11 mouse cellular contexts compared by ENCODE assay signal in the genomic region with DNA sequence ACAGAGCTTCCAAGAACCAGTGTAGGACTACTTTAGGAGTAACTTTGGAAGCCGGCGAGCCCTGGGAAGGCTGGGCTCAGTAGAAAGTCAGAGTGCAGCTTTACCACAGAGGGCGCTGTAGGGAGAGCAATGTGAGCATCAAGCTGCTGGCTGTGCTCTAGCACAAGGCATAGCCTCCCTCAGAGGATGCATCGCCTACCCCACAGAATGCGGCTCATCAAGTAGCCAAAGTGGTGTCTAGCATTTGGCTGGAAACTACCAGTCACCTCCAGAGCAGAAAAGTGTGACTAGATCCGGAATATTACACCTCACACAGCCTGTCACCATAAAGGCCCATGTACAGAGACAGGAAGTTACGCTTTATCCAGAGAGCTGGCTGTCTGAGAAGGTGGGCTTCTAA. TPM values are rescaled to one million over a fixed set of nuclear protein-coding genes. Genes with fewer than 3 reads are reported as not detected.
DNase-seq lines count a peak whose midpoint lies in the region; ATAC-seq and TF ChIP-seq lines count a peak whose summit lies in the region.
"Had no signal": no experiment of that assay in that cellular context is flagged by ENCODE, and none has a peak within 500 bp of the region (broad histone marks: within the 10 kb centered on the region; RNA-seq: fewer than 3 reads in every experiment).

No protein-coding gene starts in this region.

- H3K27ac ChIP-seq in spleen, adult 2 months (ENCODE audit: insufficient read depth, low read length), result peak overlapping the region; percentile 78

- no peak for TF ChIP-seq POLR2A in spleen, adult 2 months (IDR thresholded peaks at IDR 0.05; ENCODE audit: low read depth, low read length)

- peaks cover 10% of the 10 kb centered on the region for H3K4me1 ChIP-seq in spleen, adult 2 months (ENCODE audit: control insufficient read depth, insufficient read depth, insufficient read length)

- no peak overlapping the region for H3K4me3 ChIP-seq in spleen, adult 2 months (ENCODE audit: extremely low read depth, insufficient read depth, insufficient read length)

- peak; percentile 65 for ATAC-seq in megakaryocyte-erythroid progenitor cell, adult 5-6 weeks (replicated peaks; ENCODE audit: low FRiP score, low TSS enrichment, poor library complexity, severe bottlenecking)
- ATAC-seq: forebrain, embryonic 14.5 days had no signal

- DNase-seq in adrenal gland, postnatal 14 days, result peak; percentile 25
- no peak for DNase-seq in adrenal gland, adult 18-20 months (ENCODE audit: low spot score in 2 of 2)
- peak in 1 of 2 experiments; percentile 27 for DNase-seq in spleen, adult 2 months (ENCODE audit: low read depth in 1 of 2, low spot score in 2 of 2)
- no peak for DNase-seq in spleen, postnatal 14 days (ENCODE audit: low spot score in 2 of 2)
- DNase-seq in layer of hippocampus, postnatal 10 days (ENCODE audit: low spot score in 2 of 2), result no peak
- no peak for DNase-seq in yolk sac, embryonic 10.5 days (ENCODE audit: low spot score)
- no peak for DNase-seq in adrenal gland, postnatal 4 days (ENCODE audit: low spot score in 2 of 2)
- DNase-seq: heart, postnatal 4 days had no signal

- H3K27me3 ChIP-seq in spleen, adult 2 months (ENCODE audit: control insufficient read depth, insufficient read depth, low read length), result no peaks in the 10 kb centered on the region

- no peaks in the 10 kb centered on the region for H3K36me3 ChIP-seq in spleen, adult 2 months (ENCODE audit: control insufficient read depth, insufficient read depth, low read length)

- 85% methylated on average over 7 of the region's 7 CpGs for WGBS in spleen, adult 2 months

- peak; percentile 22; the same call in 1 of the 2 replicates for TF ChIP-seq CTCF in spleen, adult 2 months (IDR thresholded peaks at IDR 0.05; ENCODE audit: extremely low read depth, insufficient read depth, insufficient read length, insufficient replicate concordance)

RNA-seq across cellular contexts. Expression of a gene that starts 7.4 kb away (rescaled TPM):
- 8.3 and 10.6 TPM in 2 replicates for total RNA-seq in adrenal gland, postnatal 14 days (2021)
- total RNA-seq in adrenal gland, adult 18-20 months (2021), result 1 to 10 TPM; 6.4 to 8.4 TPM
- 210 and 232 TPM in 2 replicates for polyA plus RNA-seq in spleen, adult 2 months (2012; rRNA removed)
- 133 and 270 TPM in 2 replicates for total RNA-seq in megakaryocyte-erythroid progenitor cell, adult 5-6 weeks (2014; fragmentation: Nextera tagmentation)
- total RNA-seq in megakaryocyte-erythroid progenitor cell, adult 5-6 weeks (2017), result 78.8 and 149 TPM in 2 replicates
- total RNA-seq in layer of hippocampus, postnatal 10 days (2021), result 1 to 10 TPM; 1.0 to 1.7 TPM
- total RNA-seq in adrenal gland, postnatal 4 days (2021), result 10 to 100 TPM; 10.6 to 13.2 TPM
- polyA plus RNA-seq: forebrain, embryonic 14.5 days had no signal

RNA-seq across cellular contexts. Expression of a gene that starts 24.9 kb away (rescaled TPM):
- not detected in 2 replicates for total RNA-seq in adrenal gland, postnatal 14 days (2021)
- not detected for total RNA-seq in adrenal gland, adult 18-20 months (2021)
- 5.4 and 10.5 TPM in 2 replicates for polyA plus RNA-seq in spleen, adult 2 months (2012; rRNA removed)
- not detected in 2 replicates for total RNA-seq in megakaryocyte-erythroid progenitor cell, adult 5-6 weeks (2014; fragmentation: Nextera tagmentation)
- total RNA-seq in megakaryocyte-erythroid progenitor cell, adult 5-6 weeks (2017), result not detected in 2 replicates
- 10 to 100 TPM; 75.7 to 81.7 TPM for total RNA-seq in layer of hippocampus, postnatal 10 days (2021)
- total RNA-seq in adrenal gland, postnatal 4 days (2021), result 1 to 10 TPM in 1 of 2 experiments, under 1 TPM in 1; 0.96 to 2.2 TPM
- total RNA-seq: granulocyte monocyte progenitor cell, adult 5-6 weeks; heart, postnatal 4 days had no signal

RNA-seq across cellular contexts. Expression of a gene that starts 28.1 kb away (rescaled TPM):
- total RNA-seq in adrenal gland, postnatal 14 days (2021), result 27.9 and 30.2 TPM in 2 replicates
- 10 to 100 TPM; 28.3 to 31.9 TPM for total RNA-seq in adrenal gland, adult 18-20 months (2021)
- 58.0 and 69.5 TPM in 2 replicates for polyA plus RNA-seq in spleen, adult 2 months (2012; rRNA removed)
- total RNA-seq in megakaryocyte-erythroid progenitor cell, adult 5-6 weeks (2014; fragmentation: Nextera tagmentation), result 71.5 and 97.3 TPM in 2 replicates
- total RNA-seq in megakaryocyte-erythroid progenitor cell, adult 5-6 weeks (2017), result 34.6 and 35.9 TPM in 2 replicates
- total RNA-seq in layer of hippocampus, postnatal 10 days (2021), result 10 to 100 TPM; 26.9 to 31.9 TPM
- 10 to 100 TPM; 32.4 to 39.2 TPM for total RNA-seq in adrenal gland, postnatal 4 days (2021)

RNA-seq across cellular contexts. Expression of a gene that starts 36.9 kb away (rescaled TPM):
- 51.9 and 52.6 TPM in 2 replicates for total RNA-seq in adrenal gland, postnatal 14 days (2021)
- 100 to 1,000 TPM in 1 of 2 experiments, 10 to 100 TPM in 1; 15.5 to 104 TPM for total RNA-seq in adrenal gland, adult 18-20 months (2021)
- polyA plus RNA-seq in spleen, adult 2 months (2012; rRNA removed), result 22.2 and 33.6 TPM in 2 replicates
- total RNA-seq in megakaryocyte-erythroid progenitor cell, adult 5-6 weeks (2014; fragmentation: Nextera tagmentation), result 1.6 TPM in 1 of 2 replicates, not detected in the other
- total RNA-seq in megakaryocyte-erythroid progenitor cell, adult 5-6 weeks (2017), result 0.94 and 1.1 TPM in 2 replicates
- 10 to 100 TPM; 36.2 to 39.0 TPM for total RNA-seq in layer of hippocampus, postnatal 10 days (2021)
- total RNA-seq in adrenal gland, postnatal 4 days (2021), result 10 to 100 TPM; 35.7 to 41.1 TPM

Comparison
In these comparisons a context has a peak if more than half of its experiments do, and no peak if none do; other contexts are left out.
1. RNA of a gene that starts 24.9 kb away (total RNA-seq): 75.7 to 81.7 TPM in layer of hippocampus, postnatal 10 days; 0.96 to 2.2 TPM in adrenal gland, postnatal 4 days, not detected in adrenal gland, postnatal 14 days, not detected in adrenal gland, adult 18-20 months and not detected in megakaryocyte-erythroid progenitor cell, adult 5-6 weeks; every median in the first group is over 10 times any median in the second.